Mouse (Mus musculus): ENCODE measurements around the gene Prkar2b.

Prkar2b gene

GRCm38 (mm10) chr12:31924135-31924534 lies 137.0 kb downstream of the Prkar2b start:
- DNase-seq (ENCODE audit: low spot score in 2 of 2) = no peak

- DNase-seq (ENCODE audit: low spot score in 2 of 2) = no peak
Observed at GRCm38 (mm10) chr12:31920464-31921405, 140.4 kb downstream of the Prkar2b start.

GRCm38 (mm10) chr12:31917245-31917644 lies 143.9 kb downstream of the Prkar2b start:
- DNase-seq (ENCODE audit: low spot score in 2 of 2) = no peak

- DNase-seq (ENCODE audit: low spot score in 2 of 2) = no peak
Observed at GRCm38 (mm10) chr12:31916691-31917090, 144.4 kb downstream of the Prkar2b start.

- no peak for DNase-seq (ENCODE audit: low spot score in 2 of 2)
Observed at GRCm38 (mm10) chr12:31913614-31914013, 147.5 kb downstream of the Prkar2b start.

GRCm38 (mm10) chr12:31912966-31913551 lies 148.0 kb downstream of the Prkar2b start:
- DNase-seq (ENCODE audit: low spot score in 2 of 2) = no peak
